Mouse (Mus musculus) cerebellum, postnatal 4 days (tissue): ENCODE results near the gene Pts.

ENCODE experiments used
- DNase-seq, 2 experiments: peaks; one replicate each; pipeline ENCODE4 v3.0.0; 2022; ENCODE audit warnings: low spot score in 2 of 2, mixed read lengths in 1 of 2

The Pts gene

GRCm38 (mm10) chr9:50528293-50528892 is at the start of gene Pts:
Gene Pts, minus strand, starts transcription at chr9:50528724.
- DNase-seq, result peak; percentile 92 to 97

- DNase-seq, result no peak
Observed at GRCm38 (mm10) chr9:50569599-50570525, 41.3 kb upstream of the Pts start.

DNA sequence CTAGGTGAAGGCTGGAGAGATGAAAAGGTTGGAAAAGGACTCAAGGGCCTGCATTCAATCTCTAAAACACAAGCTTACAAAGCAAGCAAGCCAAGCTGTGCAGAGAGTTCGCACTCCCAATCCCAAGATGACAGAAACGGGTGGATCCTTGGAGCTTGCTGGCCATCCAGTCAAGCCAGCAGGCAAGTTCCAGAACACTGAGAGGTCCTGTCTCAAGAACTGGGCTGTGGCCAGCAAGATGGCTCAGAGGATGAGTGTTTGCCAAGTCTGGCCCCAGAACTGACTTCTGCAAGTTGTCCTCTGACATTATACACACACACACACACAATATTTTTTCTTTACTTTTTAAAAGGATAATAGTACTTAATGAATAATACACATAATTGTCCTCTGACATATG is 39.4 kb upstream of the Pts start:
- no peak for DNase-seq

- no peak for DNase-seq
Observed at GRCm38 (mm10) chr9:50567372-50567771, 38.8 kb upstream of the Pts start.

DNA sequence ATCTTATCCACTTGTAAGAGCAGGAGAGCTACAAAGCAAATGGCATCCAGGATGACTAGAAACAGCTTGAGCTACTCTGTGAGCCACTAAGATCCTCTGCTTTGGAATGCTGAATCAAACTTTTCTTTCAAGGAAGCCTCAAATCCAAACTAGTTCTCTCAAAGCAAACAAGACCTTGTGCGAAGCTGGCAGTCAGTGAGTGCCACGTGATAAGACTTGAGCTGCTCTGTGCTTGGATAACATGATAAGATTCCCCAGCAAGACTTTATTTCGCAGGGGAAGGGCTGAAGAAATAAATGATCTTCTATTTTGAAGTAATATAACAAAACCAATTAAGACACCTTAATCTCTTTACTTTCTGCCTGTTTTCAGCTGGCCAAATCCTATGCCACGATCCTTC is 37.4 kb upstream of the Pts start:
- DNase-seq, result no peak

GRCm38 (mm10) chr9:50565173-50565572 is 36.6 kb upstream of the Pts start:
- peak in 1 of 2 experiments; percentile 16 for DNase-seq

- no peak for DNase-seq
Observed at GRCm38 (mm10) chr9:50561918-50562360, 33.4 kb upstream of the Pts start.

DNA sequence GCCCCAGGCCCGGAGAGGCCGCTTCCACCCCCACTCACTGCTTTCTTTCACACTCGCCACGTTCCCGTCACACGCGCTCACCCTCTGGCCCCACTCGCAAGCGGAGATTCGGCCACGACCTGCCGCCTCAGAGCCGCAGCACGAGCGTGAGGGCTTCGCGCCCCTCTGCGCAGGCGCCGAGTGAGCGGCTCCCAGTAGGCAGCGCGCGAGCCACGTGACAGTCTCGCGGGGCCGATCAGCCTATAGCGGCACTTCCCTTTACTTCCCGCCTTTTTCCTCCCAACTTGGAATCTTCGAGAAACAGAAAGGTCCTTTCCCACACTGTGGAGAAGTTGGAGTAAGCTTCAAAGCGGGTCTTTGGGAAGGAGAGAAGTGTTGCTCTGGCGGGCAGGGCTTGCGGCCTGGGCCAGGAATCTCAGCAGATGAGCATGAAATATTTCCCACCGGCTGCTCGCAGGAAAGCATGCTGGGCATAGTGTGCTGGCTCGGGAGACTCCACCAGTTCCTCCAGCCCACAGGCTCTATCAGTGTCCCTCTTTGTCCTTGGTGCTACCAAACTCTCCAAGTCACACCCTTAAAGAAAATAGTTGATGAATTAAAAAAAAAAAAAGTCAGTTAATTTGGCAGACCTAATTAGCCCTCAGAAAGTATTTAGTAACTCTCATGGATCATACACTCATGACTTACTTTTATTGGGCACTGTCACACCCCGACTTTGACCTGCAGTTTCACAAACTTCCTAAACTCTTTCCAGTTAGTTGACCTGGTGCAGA is 32.8 kb upstream of the Pts start, which contains the start of gene Tex12:
TSS of gene Tex12 (minus strand) at position 181 of the 773 bp plus-strand sequence.
- DNase-seq, result no peak

GRCm38 (mm10) chr9:50555094-50555446 is 26.5 kb upstream of the Pts start, which contains the start of gene Bco2:
Gene Bco2, minus strand, starts transcription at chr9:50555181.
- no peak for DNase-seq

DNA sequence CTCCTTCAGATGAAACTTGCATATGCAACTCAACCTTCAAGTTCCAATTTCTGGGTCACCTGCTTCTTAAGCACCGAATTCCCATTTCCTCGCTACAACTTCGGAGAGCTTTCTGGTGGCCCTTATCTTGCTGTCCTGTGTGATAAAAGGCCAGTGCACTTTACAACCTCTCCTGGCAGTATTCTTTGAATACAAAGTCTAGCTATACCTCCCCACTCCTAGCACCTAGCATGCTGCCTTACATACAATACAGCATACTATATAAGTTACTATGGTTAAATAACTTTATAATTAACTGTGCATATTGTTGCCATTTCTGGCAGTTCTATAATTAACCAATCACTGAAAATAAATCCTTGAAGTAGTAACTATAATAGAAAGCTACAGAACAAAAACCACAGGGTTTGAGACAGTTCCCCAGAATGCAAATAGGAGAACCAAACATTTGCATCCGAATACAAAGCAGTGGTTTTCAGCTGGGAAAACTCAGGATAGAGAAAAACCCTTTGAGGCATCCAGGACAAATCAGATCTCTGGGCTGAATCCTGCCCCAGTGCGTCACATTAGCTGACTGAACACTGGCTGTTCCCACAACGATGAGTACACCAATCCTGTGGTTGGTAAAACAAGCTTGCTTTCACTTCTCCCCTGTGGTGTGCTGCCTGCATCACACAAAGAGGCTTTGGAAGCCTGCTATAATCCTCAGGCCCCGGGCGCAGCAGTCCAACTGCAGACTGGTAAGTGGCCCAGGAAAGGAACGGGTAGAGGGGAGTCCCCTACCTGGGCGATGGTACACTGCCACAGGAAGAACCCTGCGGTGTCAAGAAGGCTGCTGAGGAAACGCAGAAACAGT is 25.9 kb upstream of the Pts start, which contains the start of gene Il18:
TSS of gene Il18 (plus strand) at position 587 of the 853 bp plus-strand sequence.
- peak in 1 of 2 experiments; percentile 21 for DNase-seq

DNA sequence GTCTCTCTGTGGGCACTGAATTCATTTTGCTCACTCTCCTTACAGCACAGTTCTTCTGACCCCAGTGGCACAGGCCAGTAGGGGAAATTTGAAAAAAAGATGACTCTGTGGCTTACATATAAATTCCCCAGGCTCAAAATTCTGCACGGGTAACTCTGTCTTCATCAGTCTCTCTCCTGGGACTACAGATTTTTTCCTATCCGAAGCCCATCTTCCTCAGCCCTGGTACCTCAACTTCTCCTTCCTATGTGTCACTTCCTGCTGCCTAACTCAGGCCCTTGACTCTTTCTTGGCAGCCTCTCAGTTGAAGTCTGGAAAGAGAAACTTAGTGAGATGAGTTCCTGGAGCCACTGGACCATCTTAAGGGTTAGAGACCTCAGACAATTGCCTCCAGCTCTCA is 25.0 kb upstream of the Pts start:
- DNase-seq, result no peak

DNA sequence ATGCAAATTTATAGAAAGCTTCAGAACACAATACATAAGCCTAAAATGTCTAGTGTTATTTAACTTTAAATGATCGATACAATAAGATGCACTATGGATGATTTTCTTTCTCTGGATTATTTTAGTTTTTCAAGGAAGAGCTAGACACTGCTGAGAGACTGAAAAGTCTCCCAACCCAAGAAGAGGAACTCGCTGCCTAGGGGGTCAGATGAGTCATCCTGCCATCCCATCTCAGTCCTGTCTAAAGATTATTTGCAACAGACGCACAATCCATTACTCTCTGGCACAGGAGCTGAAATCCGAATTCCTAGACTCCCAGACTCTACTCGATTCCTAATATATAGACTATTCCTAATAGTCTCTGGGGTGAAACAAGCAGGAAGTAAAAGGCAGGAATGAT is 23.7 kb upstream of the Pts start:
- DNase-seq, result no peak

- DNase-seq, result no peak
Observed at GRCm38 (mm10) chr9:50548936-50549335, 20.4 kb upstream of the Pts start.

- no peak for DNase-seq
Observed at GRCm38 (mm10) chr9:50547859-50548478, 19.4 kb upstream of the Pts start.

DNA sequence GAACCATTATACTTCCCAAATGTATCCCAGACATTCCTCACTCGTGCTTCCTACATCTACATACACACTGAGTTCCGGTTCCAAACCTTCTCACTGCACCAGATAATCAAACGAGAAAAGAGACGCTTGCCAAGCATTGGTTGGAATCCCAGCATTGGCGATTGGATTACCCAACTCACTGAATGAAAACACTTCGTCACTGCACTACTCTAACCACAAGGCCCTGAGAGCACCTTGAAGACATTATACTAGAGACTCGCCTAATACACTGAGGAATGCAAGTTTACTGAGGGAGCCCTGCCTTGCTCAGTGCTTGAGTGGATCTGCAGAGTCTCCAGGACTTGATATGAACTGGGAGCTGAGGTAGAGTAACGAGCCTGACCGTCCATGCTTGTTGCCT is 13.9 kb upstream of the Pts start:
- DNase-seq, result no peak

DNA sequence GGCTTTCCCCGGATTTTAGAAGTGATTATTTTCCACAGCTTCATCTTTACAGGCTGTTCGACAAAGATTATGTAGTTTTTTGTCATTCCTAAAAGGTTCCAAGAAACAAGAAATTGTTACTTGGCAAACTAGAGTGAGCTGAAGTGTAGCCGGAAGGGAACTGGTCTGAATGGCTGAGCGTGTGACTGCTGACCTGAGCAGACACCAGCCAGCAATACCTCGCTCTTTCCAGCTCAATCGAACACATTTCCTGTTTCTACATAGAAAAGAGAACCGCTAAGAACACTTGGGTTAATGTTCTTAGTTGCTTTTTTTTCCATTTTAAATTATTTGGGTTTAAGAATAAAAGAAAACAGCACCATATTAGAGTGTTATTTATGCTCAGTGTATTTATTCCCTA is 11.6 kb upstream of the Pts start:
- DNase-seq, result no peak

DNA sequence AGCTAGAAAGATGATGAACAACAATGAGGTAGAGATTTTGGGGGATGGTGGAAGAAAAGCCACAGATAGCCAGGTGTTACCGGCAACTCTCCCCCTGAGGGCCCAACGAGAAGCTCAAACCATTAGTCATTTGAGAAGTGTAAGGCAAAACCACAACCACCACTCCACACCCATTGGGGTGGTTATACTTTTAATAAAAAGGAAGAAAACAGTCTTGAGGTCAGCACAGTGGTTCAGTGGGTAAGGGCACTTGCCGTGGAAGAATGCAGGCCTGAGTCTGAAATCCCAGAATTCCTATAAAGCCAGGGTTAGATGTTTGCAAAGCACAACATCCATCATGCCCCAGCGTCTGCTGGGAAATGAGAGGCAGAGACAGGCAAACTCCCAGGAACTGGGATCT is 8.8 kb upstream of the Pts start:
- no peak for DNase-seq

- DNase-seq, result no peak
Observed at GRCm38 (mm10) chr9:50536603-50537135, 8.1 kb upstream of the Pts start.

- DNase-seq, result no peak
Observed at GRCm38 (mm10) chr9:50535930-50536329, 7.4 kb upstream of the Pts start.

DNA sequence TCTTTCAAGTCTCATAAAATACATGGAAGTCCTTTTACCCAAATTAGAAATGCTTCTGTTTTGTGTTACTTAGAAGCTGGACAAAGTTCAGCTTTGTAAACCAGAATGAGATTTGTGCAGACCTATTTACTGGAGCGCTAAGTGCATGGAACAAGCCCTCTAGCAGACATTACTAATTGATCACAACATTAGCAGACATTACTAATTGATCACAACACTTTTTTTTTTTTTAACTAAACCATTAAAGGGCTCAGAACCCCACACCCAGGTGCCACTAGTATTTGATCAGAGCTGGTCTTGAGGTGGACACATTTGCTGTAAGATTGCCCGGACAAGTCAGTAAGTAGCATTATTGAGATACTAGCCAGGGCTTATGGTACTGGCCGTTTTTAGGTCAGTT is 5.3 kb upstream of the Pts start:
- DNase-seq, result no peak
